Mouse (Mus musculus) small intestine, adult 2 months (tissue): ENCODE results near the gene Cmtm6.

Experiments
- CTCF ChIP-seq: fragments of 200-500 bp; IDR thresholded peaks from 2 replicates; pipeline ENCODE4 v1.5.1; 2012; ENCODE audit warnings: low read depth, mild to moderate bottlenecking, control low read depth, inconsistent platforms, low read length, moderate library complexity, mixed read lengths; ENCODE audit not compliant: insufficient replicate concordance, insufficient read length; ENCODE audit errors: extremely low read depth
- POLR2A ChIP-seq: fragments of 200-500 bp; IDR thresholded peaks from 2 replicates; pipeline ENCODE4 v1.6.1; 2012; ENCODE audit warnings: low read depth, mild to moderate bottlenecking, control low read depth, inconsistent platforms, low read length, moderate library complexity

- no peak for TF ChIP-seq CTCF
- TF ChIP-seq POLR2A: no peak
Observed at GRCm38 (mm10) chr9:114751582-114751981, 20.7 kb downstream of the Cmtm6 start.
